Mouse (Mus musculus) spleen, adult 2 months (tissue): Measurements from ENCODE around the gene Bpifa1.

Experiments
- CTCF ChIP-seq: fragments of 200-500 bp; IDR thresholded peaks from 2 replicates; pipeline ENCODE4 v1.5.1; 2011; ENCODE audit warnings: mild to moderate bottlenecking, inconsistent platforms; ENCODE audit not compliant: insufficient read depth, insufficient read length, insufficient replicate concordance; ENCODE audit errors: extremely low read depth
- POLR2A ChIP-seq: fragments of 200-500 bp; IDR thresholded peaks from 2 replicates; pipeline ENCODE4 v1.6.1; 2011; ENCODE audit warnings: low read depth, low read length, inconsistent platforms

DNA sequence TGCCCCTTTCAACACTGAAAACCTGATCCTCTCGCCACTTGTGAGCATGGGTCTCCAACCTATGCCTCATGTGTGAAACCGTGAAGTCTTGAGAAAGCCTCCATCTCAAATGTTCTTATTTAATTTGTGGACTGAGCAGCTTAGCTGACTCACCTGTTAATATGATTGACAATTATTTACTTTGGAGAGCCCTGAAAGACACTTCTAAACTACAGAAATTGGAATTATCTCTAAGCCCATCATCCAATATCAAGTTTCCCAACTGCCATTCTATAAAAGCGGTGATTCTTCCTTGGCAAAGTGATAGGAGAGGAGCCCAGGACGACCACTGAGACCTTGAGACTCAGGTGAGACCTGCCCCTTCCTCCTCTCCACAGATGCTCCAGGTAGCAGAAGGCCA is at the start of gene Bpifa1:
- no peak for TF ChIP-seq POLR2A
- no peak for TF ChIP-seq CTCF
